In genomic region chr1:98173431-98173830, GRCm38 (mm10) we compare ENCODE assay signal across 12 mouse cellular contexts.
"Had no signal": no experiment of that assay in that cellular context is flagged by ENCODE, and none has a peak within 500 bp of the region (broad histone marks: within the 10 kb centered on the region; RNA-seq: fewer than 3 reads in every experiment).

No protein-coding gene starts in this region.

- H3K4me2 ChIP-seq: kidney, embryonic 15.5 days; limb, embryonic 13.5 days; neural tube, embryonic 13.5 days; stomach, embryonic 15.5 days had no signal

- DNase-seq: kidney, adult 2 months; kidney, postnatal 14 days; left cerebral cortex, postnatal 4 days; lung, adult 18-20 months; right cerebral cortex, postnatal 4 days; spleen, adult 18-20 months; thymus, postnatal 4 days had no signal

- H3K4me3 ChIP-seq: kidney, embryonic 15.5 days; limb, embryonic 13.5 days; neural tube, embryonic 13.5 days; stomach, embryonic 15.5 days had no signal

- H3K36me3 ChIP-seq: kidney, embryonic 15.5 days; limb, embryonic 13.5 days; neural tube, embryonic 13.5 days; stomach, embryonic 15.5 days had no signal

- H3K4me1 ChIP-seq: kidney, embryonic 15.5 days; limb, embryonic 13.5 days; stomach, embryonic 15.5 days had no signal

- H3K9me3 ChIP-seq: kidney, embryonic 15.5 days; limb, embryonic 13.5 days; neural tube, embryonic 13.5 days; stomach, embryonic 15.5 days had no signal

- H3K9ac ChIP-seq: kidney, embryonic 15.5 days; limb, embryonic 13.5 days; liver, embryonic 14.5 days; neural tube, embryonic 13.5 days; stomach, embryonic 15.5 days had no signal

- H3K27me3 ChIP-seq: kidney, embryonic 15.5 days; limb, embryonic 13.5 days; neural tube, embryonic 13.5 days; stomach, embryonic 15.5 days had no signal

- H3K27ac ChIP-seq: kidney, embryonic 15.5 days; limb, embryonic 13.5 days; liver, embryonic 14.5 days; stomach, embryonic 15.5 days had no signal
